Mouse (Mus musculus): ENCODE results near the gene Hmcn1. TPM values are rescaled to one million over a fixed set of nuclear protein-coding genes. Genes with fewer than 3 reads are reported as not detected.

Gene Hmcn1
- total and polyA plus RNA-seq, 2 experiments from 2014 or later = 1.2 to 2.5 TPM

DNA sequence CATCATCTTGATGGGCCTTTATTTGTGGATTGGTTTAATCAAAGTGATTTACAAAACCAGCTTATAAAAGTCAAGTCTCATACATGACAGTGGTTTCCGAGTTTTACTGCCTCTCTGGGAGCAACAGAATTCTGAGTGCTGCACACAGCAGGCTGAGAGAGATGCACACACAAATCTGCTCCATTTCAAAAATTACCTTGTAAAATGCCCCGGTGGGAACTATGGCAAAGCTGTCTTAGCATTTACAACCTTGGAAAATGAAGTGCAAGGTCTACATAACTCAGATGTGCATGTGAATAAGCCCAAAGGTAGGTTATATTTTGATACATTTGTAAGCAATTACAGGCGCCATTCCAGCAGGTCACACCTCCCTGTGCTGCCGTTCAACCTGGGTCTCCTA is 245.5 kb downstream of the Hmcn1 start:
- Histone ChIP-seq H3K27ac (ENCODE audit: low read depth, low read length) (no peak overlapping the region), H3K9me3 (ENCODE audit: low read length) (no peaks in the 10 kb centered on the region), H3K27me3 (ENCODE audit: insufficient read depth, low read length) (no peaks in the 10 kb centered on the region), H3K4me2 (ENCODE audit: low read depth, low read length, poor library complexity, severe bottlenecking) (no peak overlapping the region), H3K9ac (replicated peaks; ENCODE audit: low read length, poor library complexity, severe bottlenecking) (no peak overlapping the region), H3K4me3 (ENCODE audit: low read depth, low read length) (no peak overlapping the region), H3K4me1 (ENCODE audit: insufficient read depth, low read length) (no peaks in the 10 kb centered on the region), H3K36me3 (ENCODE audit: insufficient read depth, low read length) (no peaks in the 10 kb centered on the region)
- no peak for ATAC-seq (ENCODE audit: low FRiP score)
- no peak for DNase-seq (ENCODE audit: low spot score)
- no peak for TF ChIP-seq CTCF (IDR thresholded peaks at IDR 0.05)
- WGBS = 84% methylated on average over 4 of the region's 4 CpGs

DNA sequence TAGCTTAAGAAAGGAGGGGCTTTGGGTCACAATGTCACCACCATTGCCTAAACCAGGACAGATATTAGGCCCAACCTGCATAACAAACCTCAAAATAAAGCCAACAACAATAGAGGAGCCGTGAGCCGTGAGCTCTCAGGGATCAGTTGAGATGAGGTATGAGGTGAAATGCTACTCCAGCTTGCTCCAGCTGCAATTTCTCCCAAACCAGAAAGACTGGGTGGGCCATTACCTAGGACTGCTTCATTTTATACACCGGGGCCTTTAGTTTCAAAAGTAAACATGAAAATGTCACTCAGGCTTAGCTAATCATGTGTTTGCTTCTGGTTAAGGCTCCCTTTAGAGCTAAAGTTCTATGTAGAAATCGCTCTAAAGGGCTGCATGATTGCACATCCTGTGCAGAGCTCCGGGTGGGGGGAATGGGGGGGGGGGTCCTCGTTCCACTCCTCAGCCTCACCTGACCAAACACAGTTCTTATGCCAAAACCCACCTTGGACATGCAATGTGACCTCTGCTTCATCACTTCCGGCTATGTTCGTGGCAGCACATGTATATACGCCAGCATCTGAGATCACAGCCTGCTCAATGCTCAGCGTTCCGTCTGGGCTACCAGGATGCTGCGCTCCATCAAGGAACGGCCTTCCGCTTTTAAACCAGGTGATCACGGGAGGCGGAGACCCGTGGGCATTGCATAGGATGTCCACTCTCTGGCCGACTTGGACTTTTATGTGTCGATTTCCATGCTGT is 250.0 kb downstream of the Hmcn1 start:
- Histone ChIP-seq H3K4me2 (ENCODE audit: low read depth, low read length, poor library complexity, severe bottlenecking) (no peak overlapping the region), H3K9ac (replicated peaks; ENCODE audit: low read length, poor library complexity, severe bottlenecking) (no peak overlapping the region), H3K27ac (ENCODE audit: low read depth, low read length) (no peak overlapping the region), H3K4me1 (ENCODE audit: insufficient read depth, low read length) (no peaks in the 10 kb centered on the region), H3K9me3 (ENCODE audit: low read length) (no peaks in the 10 kb centered on the region), H3K4me3 (ENCODE audit: low read depth, low read length) (no peak overlapping the region), H3K27me3 (ENCODE audit: insufficient read depth, low read length) (no peaks in the 10 kb centered on the region), H3K36me3 (ENCODE audit: insufficient read depth, low read length) (no peaks in the 10 kb centered on the region)
- no peak for DNase-seq (ENCODE audit: low spot score)
- WGBS = 80% methylated on average over 19 of the region's 19 CpGs
- no peak for ATAC-seq (ENCODE audit: low FRiP score)
- TF ChIP-seq CTCF (IDR thresholded peaks at IDR 0.05) = no peak

DNA sequence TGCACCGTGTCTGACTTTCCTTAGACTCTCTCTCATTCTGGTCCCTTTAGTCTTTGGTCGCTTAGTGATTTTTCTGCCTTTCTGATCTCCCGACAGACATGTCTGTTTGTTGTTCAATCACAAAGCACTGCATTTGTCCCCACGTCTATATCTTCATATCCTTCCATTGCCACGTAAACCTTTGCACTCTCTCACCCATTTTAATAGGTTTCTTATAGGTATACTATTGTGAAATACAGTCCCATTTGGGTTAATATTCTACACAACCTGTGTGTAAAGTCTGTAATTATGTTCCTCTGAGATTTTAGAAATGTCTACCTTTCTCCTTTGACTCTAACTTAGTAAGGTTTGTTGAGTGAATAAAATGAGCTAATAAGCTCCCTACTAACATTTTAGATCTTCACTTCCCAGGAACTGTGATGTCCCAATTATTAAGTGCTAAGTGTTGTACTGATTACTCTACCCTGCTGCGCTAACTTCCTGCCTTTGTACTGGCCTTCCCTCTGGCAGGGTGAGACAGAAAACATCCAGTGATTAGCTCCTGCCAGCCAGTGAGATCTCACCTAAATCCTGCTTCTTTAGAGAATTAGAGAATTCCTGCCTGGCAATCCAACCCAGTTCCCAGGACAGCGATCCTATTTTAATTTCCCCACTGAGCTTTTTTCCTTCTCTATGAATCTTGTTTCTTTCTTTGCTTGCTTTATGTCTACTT is 250.7 kb downstream of the Hmcn1 start:
- no peak for ATAC-seq (ENCODE audit: low FRiP score)
- Histone ChIP-seq H3K4me1 (ENCODE audit: insufficient read depth, low read length) (no peaks in the 10 kb centered on the region), H3K9me3 (ENCODE audit: low read length) (no peaks in the 10 kb centered on the region), H3K4me2 (ENCODE audit: low read depth, low read length, poor library complexity, severe bottlenecking) (no peak overlapping the region), H3K36me3 (ENCODE audit: insufficient read depth, low read length) (no peaks in the 10 kb centered on the region), H3K27me3 (ENCODE audit: insufficient read depth, low read length) (no peaks in the 10 kb centered on the region), H3K27ac (ENCODE audit: low read depth, low read length) (no peak overlapping the region), H3K9ac (replicated peaks; ENCODE audit: low read length, poor library complexity, severe bottlenecking) (no peak overlapping the region), H3K4me3 (ENCODE audit: low read depth, low read length) (no peak overlapping the region)
- no peak for DNase-seq (ENCODE audit: low spot score)
- no peak for TF ChIP-seq CTCF (IDR thresholded peaks at IDR 0.05)
- 65% methylated on average over 7 of the region's 7 CpGs for WGBS

DNA sequence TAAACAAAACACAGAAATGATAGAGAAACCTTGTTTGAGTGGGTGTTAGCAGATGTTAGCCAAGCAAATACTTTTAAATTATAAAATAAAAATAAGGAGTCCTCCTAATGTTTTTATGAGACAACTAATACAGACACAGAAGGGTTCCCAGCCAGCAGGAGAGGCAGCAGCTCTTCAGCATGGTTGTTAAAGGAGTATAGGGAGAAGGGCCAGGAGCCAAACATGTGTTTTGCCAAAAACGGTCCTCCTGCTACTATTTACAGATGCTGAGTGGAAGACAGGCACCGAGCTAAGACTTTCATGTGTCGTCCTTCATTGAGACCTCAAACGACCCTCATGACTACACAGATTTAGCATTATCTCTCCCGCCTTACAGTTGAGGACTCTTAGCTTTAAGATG is 281.8 kb downstream of the Hmcn1 start:
- Histone ChIP-seq H3K36me3 (ENCODE audit: insufficient read depth, low read length) (no peaks in the 10 kb centered on the region), H3K9me3 (ENCODE audit: low read length) (no peaks in the 10 kb centered on the region), H3K4me3 (ENCODE audit: low read depth, low read length) (no peak overlapping the region), H3K27ac (ENCODE audit: low read depth, low read length) (no peak overlapping the region), H3K4me1 (ENCODE audit: insufficient read depth, low read length) (no peaks in the 10 kb centered on the region), H3K9ac (replicated peaks; ENCODE audit: low read length, poor library complexity, severe bottlenecking) (no peak overlapping the region), H3K4me2 (ENCODE audit: low read depth, low read length, poor library complexity, severe bottlenecking) (no peak overlapping the region), H3K27me3 (ENCODE audit: insufficient read depth, low read length) (no peaks in the 10 kb centered on the region)
- 83% methylated on average over 5 of the region's 5 CpGs for WGBS
- ATAC-seq (ENCODE audit: low FRiP score) (no peak), DNase-seq (ENCODE audit: low spot score) (no peak)
- TF ChIP-seq CTCF (IDR thresholded peaks at IDR 0.05) = no peak

DNA sequence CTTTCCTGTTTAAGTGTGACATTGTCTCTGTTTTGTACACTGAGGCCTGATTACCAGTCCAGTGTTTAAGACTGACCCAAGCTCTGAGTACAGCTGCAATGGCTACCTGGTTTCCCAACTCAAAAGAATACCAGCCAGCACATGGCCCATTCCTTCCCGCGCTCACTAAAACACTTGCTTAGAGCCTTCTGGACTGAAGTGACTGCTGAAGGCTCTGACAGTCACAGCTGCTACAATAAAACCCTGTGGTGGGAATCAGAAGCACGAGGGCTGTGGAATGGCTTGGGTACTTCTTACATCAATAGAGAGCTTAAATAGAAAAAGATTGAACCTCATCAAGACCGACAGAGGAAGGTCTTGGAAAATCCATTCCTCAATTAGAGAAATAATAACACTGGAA is 286.7 kb downstream of the Hmcn1 start:
- Histone ChIP-seq H3K4me1 (ENCODE audit: insufficient read depth, low read length) (no peaks in the 10 kb centered on the region), H3K4me3 (ENCODE audit: low read depth, low read length) (no peak overlapping the region), H3K9me3 (ENCODE audit: low read length) (no peaks in the 10 kb centered on the region), H3K4me2 (ENCODE audit: low read depth, low read length, poor library complexity, severe bottlenecking) (no peak overlapping the region), H3K27me3 (ENCODE audit: insufficient read depth, low read length) (no peaks in the 10 kb centered on the region), H3K9ac (replicated peaks; ENCODE audit: low read length, poor library complexity, severe bottlenecking) (no peak overlapping the region), H3K36me3 (ENCODE audit: insufficient read depth, low read length) (no peaks in the 10 kb centered on the region), H3K27ac (ENCODE audit: low read depth, low read length) (no peak overlapping the region)
- DNase-seq (ENCODE audit: low spot score) = no peak
- TF ChIP-seq CTCF (IDR thresholded peaks at IDR 0.05) = no peak
- WGBS = 87% methylated on average over 4 of the region's 4 CpGs
- ATAC-seq (ENCODE audit: low FRiP score) = no peak

DNA sequence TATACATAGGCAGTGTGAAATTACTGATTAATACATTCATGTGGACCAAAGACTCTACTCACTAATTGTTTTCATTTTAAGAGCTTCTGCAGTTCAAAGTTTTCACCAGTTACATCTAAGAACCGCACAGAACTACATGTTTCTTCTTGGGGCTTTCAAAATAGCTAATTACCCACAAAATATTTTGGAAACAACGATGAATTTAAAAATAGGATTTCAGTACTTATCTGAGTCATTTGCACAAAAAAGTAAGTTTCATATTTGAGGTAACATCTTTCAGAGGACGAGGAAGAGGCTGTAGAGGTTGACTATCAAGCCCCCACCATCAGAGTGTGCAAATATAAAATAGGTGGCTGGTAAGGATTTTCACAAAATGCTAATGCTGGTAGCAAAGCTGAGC is 295.5 kb downstream of the Hmcn1 start:
- Histone ChIP-seq H3K27me3 (ENCODE audit: insufficient read depth, low read length) (no peaks in the 10 kb centered on the region), H3K4me3 (ENCODE audit: low read depth, low read length) (no peak overlapping the region), H3K9ac (replicated peaks; ENCODE audit: low read length, poor library complexity, severe bottlenecking) (no peak overlapping the region), H3K27ac (ENCODE audit: low read depth, low read length) (no peak overlapping the region), H3K36me3 (ENCODE audit: insufficient read depth, low read length) (no peaks in the 10 kb centered on the region), H3K4me2 (ENCODE audit: low read depth, low read length, poor library complexity, severe bottlenecking) (no peak overlapping the region), H3K9me3 (ENCODE audit: low read length) (no peaks in the 10 kb centered on the region), H3K4me1 (ENCODE audit: insufficient read depth, low read length) (no peaks in the 10 kb centered on the region)
- 90% methylated on average over 3 of the region's 3 CpGs for WGBS
- TF ChIP-seq CTCF (IDR thresholded peaks at IDR 0.05) = no peak
- ATAC-seq (ENCODE audit: low FRiP score) = no peak
- DNase-seq (ENCODE audit: low spot score) = no peak
